Mouse (Mus musculus): ENCODE results near the gene Aven. TPM values are rescaled to one million over a fixed set of nuclear protein-coding genes. Genes with fewer than 3 reads are reported as not detected.

The Aven gene
- total and polyA plus RNA-seq, 2 experiments from 2014 or later: 3.5 to 8.9 TPM

DNA sequence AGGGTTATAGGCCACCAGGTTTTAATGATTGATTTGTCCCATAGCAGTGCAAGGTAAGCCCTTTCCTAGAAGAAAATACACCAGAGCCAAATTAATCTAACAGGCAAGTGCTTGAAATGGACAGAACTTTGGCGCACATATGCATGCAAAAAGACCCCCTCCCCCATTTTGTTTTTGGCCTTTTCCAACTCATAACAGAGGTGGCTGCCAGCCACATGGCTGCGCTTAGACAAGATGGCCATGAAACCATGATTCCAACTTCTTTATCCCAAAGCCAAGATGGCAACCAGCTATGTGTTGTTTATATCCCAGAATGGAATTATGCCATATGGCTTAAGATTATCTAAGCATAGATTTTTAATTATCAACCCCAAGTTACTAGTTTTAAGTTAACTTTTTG, 101.0 kb downstream of the Aven start:
- Histone ChIP-seq H3K4me3 (ENCODE audit: low read depth, low read length) (no peak overlapping the region), H3K36me3 (ENCODE audit: insufficient read depth, low read length) (no peaks in the 10 kb centered on the region), H3K9me3 (ENCODE audit: low read length) (no peaks in the 10 kb centered on the region), H3K9ac (replicated peaks; ENCODE audit: low read length, poor library complexity, severe bottlenecking) (no peak overlapping the region), H3K4me2 (ENCODE audit: low read depth, low read length, poor library complexity, severe bottlenecking) (no peak overlapping the region), H3K4me1 (ENCODE audit: insufficient read depth, low read length) (no peaks in the 10 kb centered on the region), H3K27ac (ENCODE audit: low read depth, low read length) (no peak overlapping the region), H3K27me3 (ENCODE audit: insufficient read depth, low read length) (no peaks in the 10 kb centered on the region)
- DNase-seq (ENCODE audit: low spot score) (no peak), ATAC-seq (ENCODE audit: low FRiP score) (no peak)
- WGBS: 94% methylated on average over 2 of the region's 2 CpGs
- no peak for TF ChIP-seq CTCF (IDR thresholded peaks at IDR 0.05)

- no peak overlapping the region for H3K27ac ChIP-seq (ENCODE audit: low read depth, low read length)
- no peak overlapping the region for H3K9ac ChIP-seq (replicated peaks; ENCODE audit: low read length, poor library complexity, severe bottlenecking)
- no peak overlapping the region for H3K4me3 ChIP-seq (ENCODE audit: low read depth, low read length)
- WGBS: 86% methylated on average over 3 of the region's 3 CpGs
- no peaks in the 10 kb centered on the region for H3K4me1 ChIP-seq (ENCODE audit: insufficient read depth, low read length)
- no peak for DNase-seq (ENCODE audit: low spot score)
- H3K9me3 ChIP-seq (ENCODE audit: low read length): no peaks in the 10 kb centered on the region
- no peak for ATAC-seq (ENCODE audit: low FRiP score)
- TF ChIP-seq CTCF (IDR thresholded peaks at IDR 0.05): no peak
- H3K27me3 ChIP-seq (ENCODE audit: insufficient read depth, low read length): no peaks in the 10 kb centered on the region
- H3K36me3 ChIP-seq (ENCODE audit: insufficient read depth, low read length): no peaks in the 10 kb centered on the region
- H3K4me2 ChIP-seq (ENCODE audit: low read depth, low read length, poor library complexity, severe bottlenecking): no peak overlapping the region
Observed at GRCm38 (mm10) chr2:112595807-112596206, 103.0 kb downstream of the Aven start.

GRCm38 (mm10) chr2:112596415-112596814, 103.7 kb downstream of the Aven start:
- no peak overlapping the region for H3K4me2 ChIP-seq (ENCODE audit: low read depth, low read length, poor library complexity, severe bottlenecking)
- DNase-seq (ENCODE audit: low spot score) (no peak), ATAC-seq (ENCODE audit: low FRiP score) (no peak)
- no peak overlapping the region for H3K27ac ChIP-seq (ENCODE audit: low read depth, low read length)
- H3K4me3 ChIP-seq (ENCODE audit: low read depth, low read length): no peak overlapping the region
- no peaks in the 10 kb centered on the region for H3K4me1 ChIP-seq (ENCODE audit: insufficient read depth, low read length)
- H3K27me3 ChIP-seq (ENCODE audit: insufficient read depth, low read length): no peaks in the 10 kb centered on the region
- H3K36me3 ChIP-seq (ENCODE audit: insufficient read depth, low read length): no peaks in the 10 kb centered on the region
- H3K9ac ChIP-seq (replicated peaks; ENCODE audit: low read length, poor library complexity, severe bottlenecking): no peak overlapping the region
- no peaks in the 10 kb centered on the region for H3K9me3 ChIP-seq (ENCODE audit: low read length)
- TF ChIP-seq CTCF (IDR thresholded peaks at IDR 0.05): no peak
- 70% methylated on average over 5 of the region's 5 CpGs for WGBS

GRCm38 (mm10) chr2:112597064-112597463, 104.3 kb downstream of the Aven start:
- 94% methylated on average over 1 of the region's 1 CpGs for WGBS
- DNase-seq (ENCODE audit: low spot score): no peak
- Histone ChIP-seq H3K9ac (replicated peaks; ENCODE audit: low read length, poor library complexity, severe bottlenecking) (no peak overlapping the region), H3K4me2 (ENCODE audit: low read depth, low read length, poor library complexity, severe bottlenecking) (no peak overlapping the region), H3K27ac (ENCODE audit: low read depth, low read length) (no peak overlapping the region), H3K36me3 (ENCODE audit: insufficient read depth, low read length) (no peaks in the 10 kb centered on the region), H3K4me1 (ENCODE audit: insufficient read depth, low read length) (no peaks in the 10 kb centered on the region), H3K4me3 (ENCODE audit: low read depth, low read length) (no peak overlapping the region), H3K9me3 (ENCODE audit: low read length) (no peaks in the 10 kb centered on the region), H3K27me3 (ENCODE audit: insufficient read depth, low read length) (no peaks in the 10 kb centered on the region)
- no peak for ATAC-seq (ENCODE audit: low FRiP score)
- no peak for TF ChIP-seq CTCF (IDR thresholded peaks at IDR 0.05)

DNA sequence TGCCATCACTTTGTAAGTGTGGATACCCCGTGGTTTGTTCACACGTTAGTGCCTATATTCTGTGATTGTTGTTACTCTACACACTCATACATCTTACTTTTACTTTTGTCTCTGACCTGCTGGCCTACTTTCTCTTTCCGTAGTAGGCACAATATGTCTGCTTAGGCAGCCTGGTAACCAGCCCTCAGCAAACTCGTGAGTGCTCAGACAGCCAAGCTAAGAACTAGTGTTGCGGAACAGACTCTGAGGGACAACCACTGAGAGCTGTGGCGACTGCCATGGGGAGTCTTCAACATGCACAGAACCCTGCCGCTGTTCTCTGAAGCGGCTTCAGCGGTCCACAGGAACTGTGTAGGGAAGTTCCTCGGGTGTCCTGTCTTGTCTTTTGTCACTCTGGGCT, 107.5 kb downstream of the Aven start:
- ATAC-seq (ENCODE audit: low FRiP score): 0 out of 2 replicates have a peak, but pooled peaks have one; percentile 28
- Histone ChIP-seq H3K4me2 (ENCODE audit: low read depth, low read length, poor library complexity, severe bottlenecking) (no peak overlapping the region), H3K27ac (ENCODE audit: low read depth, low read length) (no peak overlapping the region), H3K4me3 (ENCODE audit: low read depth, low read length) (no peak overlapping the region), H3K27me3 (ENCODE audit: insufficient read depth, low read length) (no peaks in the 10 kb centered on the region), H3K9ac (replicated peaks; ENCODE audit: low read length, poor library complexity, severe bottlenecking) (no peak overlapping the region), H3K4me1 (ENCODE audit: insufficient read depth, low read length) (no peaks in the 10 kb centered on the region), H3K9me3 (ENCODE audit: low read length) (no peaks in the 10 kb centered on the region), H3K36me3 (ENCODE audit: insufficient read depth, low read length) (no peaks in the 10 kb centered on the region)
- no peak for TF ChIP-seq CTCF (IDR thresholded peaks at IDR 0.05)
- 38% methylated on average over 10 of the region's 10 CpGs for WGBS
- DNase-seq (ENCODE audit: low spot score): peak; percentile 33

- no peak for DNase-seq (ENCODE audit: low spot score)
- 69% methylated on average over 8 of the region's 8 CpGs for WGBS
- Histone ChIP-seq H3K27ac (ENCODE audit: low read depth, low read length) (no peak overlapping the region), H3K4me2 (ENCODE audit: low read depth, low read length, poor library complexity, severe bottlenecking) (no peak overlapping the region), H3K36me3 (ENCODE audit: insufficient read depth, low read length) (no peaks in the 10 kb centered on the region), H3K4me3 (ENCODE audit: low read depth, low read length) (no peak overlapping the region), H3K27me3 (ENCODE audit: insufficient read depth, low read length) (no peaks in the 10 kb centered on the region), H3K9me3 (ENCODE audit: low read length) (no peaks in the 10 kb centered on the region), H3K9ac (replicated peaks; ENCODE audit: low read length, poor library complexity, severe bottlenecking) (no peak overlapping the region), H3K4me1 (ENCODE audit: insufficient read depth, low read length) (no peaks in the 10 kb centered on the region)
- ATAC-seq (ENCODE audit: low FRiP score): no peak
- TF ChIP-seq CTCF (IDR thresholded peaks at IDR 0.05): no peak
Observed at GRCm38 (mm10) chr2:112602487-112602886, 109.7 kb downstream of the Aven start.

Data from midbrain, postnatal 0 days (tissue).